Mouse (Mus musculus) ovary, postnatal 10 days (tissue): ENCODE data around the gene Rpl21.
"Not testable (repeated sequence)": the region's sequence is repeated elsewhere in the genome, so short reads cannot be mapped to it uniquely, and the experiment has no call there.

Experiments
- DNase-seq: peaks from one replicate; pipeline ENCODE4 v3.0.0; 2022; ENCODE audit warnings: low spot score

The Rpl21 gene

GRCm38 (mm10) chr5:146867946-146868314 is 35.2 kb downstream of the Rpl21 start:
- no peak for DNase-seq

GRCm38 (mm10) chr5:146872981-146873631 is 40.4 kb downstream of the Rpl21 start:
- no peak for DNase-seq

- no peak for DNase-seq
These were observed 43.3 kb downstream of the Rpl21 start for GRCm38 (mm10) chr5:146876024-146876423.

DNA sequence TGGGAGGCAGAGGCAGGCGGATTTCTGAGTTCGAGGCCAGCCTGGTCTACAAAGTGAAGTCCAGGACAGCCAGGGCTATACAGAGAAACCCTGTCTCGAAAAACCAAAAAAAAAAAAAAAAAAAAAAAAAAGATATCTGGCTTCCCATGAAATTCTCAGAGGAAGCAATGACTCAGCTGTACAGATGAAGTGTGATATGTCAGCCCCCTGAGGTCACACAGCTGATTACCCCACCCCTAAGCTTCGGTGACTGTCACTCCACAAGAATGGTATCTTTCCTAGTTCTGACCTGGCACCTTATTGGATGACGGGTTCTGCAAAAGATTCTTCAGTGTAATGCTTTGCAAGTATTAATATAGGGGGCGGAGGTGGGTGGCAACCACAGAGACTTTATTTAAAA is 45.2 kb downstream of the Rpl21 start:
- not testable (repeated sequence) for DNase-seq

DNA sequence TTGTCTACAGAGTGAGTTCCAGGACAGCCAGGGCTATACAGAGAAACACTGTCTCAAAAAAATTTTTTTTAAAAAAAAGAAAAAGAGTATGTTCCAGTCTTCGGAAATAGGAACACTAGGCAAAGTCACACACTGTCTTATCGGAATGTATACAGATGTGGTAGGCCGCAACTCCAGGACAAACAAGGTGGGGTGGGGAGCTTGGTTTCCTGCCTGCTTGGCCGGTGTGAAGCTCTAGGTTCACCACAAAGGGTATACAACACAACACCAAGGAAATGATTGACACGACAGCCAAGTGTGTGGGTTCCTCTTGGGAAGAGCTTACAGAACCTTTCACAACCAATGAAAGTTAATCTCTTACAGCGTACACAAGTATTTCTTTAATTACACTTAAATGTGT is 49.6 kb downstream of the Rpl21 start:
- DNase-seq, result no peak

GRCm38 (mm10) chr5:146883053-146883452 is 50.4 kb downstream of the Rpl21 start:
- DNase-seq, result no peak

DNA sequence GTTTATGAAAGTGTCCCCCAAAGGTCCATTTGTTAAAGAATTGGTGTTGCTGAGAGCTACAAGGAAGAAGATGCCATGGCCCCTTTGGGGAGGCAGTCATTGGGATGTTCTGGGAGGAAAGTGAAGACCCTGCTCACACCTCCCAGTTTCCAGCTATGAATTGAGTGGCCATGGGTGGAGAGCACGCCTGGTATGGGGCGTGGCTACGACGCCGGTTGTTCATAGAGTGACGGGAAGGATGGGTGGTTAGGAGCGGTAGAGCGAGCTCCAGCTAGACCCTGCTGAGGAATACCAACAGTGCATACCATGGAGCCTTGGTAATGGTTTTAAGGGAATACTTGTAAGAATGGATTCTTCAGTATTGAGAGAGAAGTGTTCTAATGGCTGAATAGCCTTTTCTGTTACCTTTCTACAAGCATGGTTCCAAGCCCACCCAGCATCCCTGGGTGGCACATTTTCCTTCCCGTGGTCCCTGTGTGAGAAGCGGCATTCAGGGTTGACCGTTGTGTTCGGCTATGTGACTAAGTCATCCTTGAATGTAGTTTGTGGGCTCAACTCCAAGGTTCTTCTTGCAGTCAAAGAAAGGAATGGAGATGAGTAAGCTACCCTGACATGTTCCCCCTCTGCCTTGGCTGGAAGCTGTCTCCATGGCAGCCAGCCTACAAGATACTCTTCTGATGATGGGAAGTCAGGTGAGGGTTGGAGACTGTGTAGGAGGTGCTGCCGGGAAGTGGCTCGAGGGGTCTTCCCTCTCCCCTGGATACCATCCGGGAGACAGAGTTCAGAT is 51.0 kb downstream of the Rpl21 start:
- DNase-seq, result no peak
